Mouse (Mus musculus): ENCODE measurements at regions not wholly inside any gene's neighbourhood (a gene's known extent, or its start where the extent isn't known, plus 50 kb on each side); places are given as distances from the start of the nearest gene placed in this dataset.

- ATAC-seq (replicated peaks; ENCODE audit: low read depth, poor library complexity, severe bottlenecking) = no peak
These were observed 73.4 kb upstream of the Medag start for GRCm38 (mm10) chr5:149338016-149338696.

GRCm38 (mm10) chr5:149338697-149339078 lies 72.9 kb upstream of the Medag start:
- no peak for ATAC-seq (replicated peaks; ENCODE audit: low read depth, poor library complexity, severe bottlenecking)

- ATAC-seq (replicated peaks; ENCODE audit: low read depth, poor library complexity, severe bottlenecking) = no peak
These were observed 71.2 kb upstream of the Medag start for GRCm38 (mm10) chr5:149340361-149340760.

DNA sequence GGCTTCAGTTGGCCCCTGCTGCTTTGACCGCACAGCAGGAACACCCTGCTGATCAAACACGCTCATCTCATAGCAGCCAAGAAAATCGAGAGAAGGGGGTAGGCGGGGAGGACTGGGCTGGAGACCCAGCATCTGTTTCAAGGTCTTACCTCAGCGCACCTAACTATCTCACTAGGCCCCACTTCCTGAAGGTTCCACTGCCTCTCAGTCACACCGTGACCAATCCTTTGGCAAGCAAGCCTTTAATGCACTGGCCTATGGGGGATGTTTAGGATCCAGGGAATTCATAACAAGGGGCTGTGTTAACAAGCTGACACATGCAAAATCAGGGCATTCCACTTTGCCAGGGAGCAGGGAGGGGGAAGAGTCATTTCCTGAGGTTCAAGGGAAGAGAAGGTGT lies 70.1 kb upstream of the Medag start:
- ATAC-seq (replicated peaks; ENCODE audit: low read depth, poor library complexity, severe bottlenecking) = no peak

DNA sequence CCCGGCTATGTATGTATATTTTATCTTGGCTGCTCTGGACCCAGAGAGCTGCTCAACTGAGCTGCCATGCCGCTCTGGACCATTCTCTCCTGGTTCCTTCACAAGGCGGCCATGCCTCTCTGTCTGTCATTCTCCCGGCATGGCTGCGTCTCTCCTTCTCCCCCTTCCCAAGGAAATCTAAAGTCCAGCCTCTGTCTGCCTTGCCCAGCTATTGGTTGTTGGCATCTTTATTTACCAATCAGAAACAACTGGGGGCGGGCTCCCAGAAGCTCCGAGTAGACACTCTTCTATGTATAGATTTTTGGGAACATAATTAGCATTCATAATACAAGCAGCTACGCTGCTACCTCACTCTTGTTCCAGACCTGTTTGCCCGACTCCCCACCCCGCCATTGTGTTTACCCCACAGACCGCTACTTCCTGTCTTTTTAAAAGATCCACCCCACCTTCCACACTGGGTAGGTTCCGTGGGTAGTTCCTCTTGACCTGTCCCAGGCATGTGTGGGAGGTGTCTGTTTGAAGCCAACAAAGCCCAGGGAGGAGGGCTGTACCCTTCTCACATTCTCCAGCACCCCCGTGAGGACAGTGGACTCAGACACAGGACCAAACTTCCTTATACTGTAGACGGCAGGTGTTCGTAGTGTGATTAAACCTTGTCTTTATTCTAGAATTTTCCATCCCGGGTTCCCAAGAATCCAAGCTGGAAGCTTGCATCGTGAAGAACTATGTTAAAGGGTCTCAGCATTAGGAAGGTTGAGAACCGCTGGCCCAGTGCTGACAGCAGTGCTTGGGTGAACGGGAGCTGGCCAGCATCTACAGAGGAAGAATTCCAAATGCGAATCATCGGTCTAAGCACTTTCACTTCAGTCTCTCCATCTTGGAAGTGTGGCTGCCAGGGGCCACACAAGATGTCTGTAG lies 67.7 kb upstream of the Medag start:
- peak; percentile 47; the same call in 1 of the 2 replicates for ATAC-seq (replicated peaks; ENCODE audit: low read depth, poor library complexity, severe bottlenecking)

GRCm38 (mm10) chr5:149344528-149344855 lies 67.1 kb upstream of the Medag start:
- ATAC-seq (replicated peaks; ENCODE audit: low read depth, poor library complexity, severe bottlenecking) = no peak

DNA sequence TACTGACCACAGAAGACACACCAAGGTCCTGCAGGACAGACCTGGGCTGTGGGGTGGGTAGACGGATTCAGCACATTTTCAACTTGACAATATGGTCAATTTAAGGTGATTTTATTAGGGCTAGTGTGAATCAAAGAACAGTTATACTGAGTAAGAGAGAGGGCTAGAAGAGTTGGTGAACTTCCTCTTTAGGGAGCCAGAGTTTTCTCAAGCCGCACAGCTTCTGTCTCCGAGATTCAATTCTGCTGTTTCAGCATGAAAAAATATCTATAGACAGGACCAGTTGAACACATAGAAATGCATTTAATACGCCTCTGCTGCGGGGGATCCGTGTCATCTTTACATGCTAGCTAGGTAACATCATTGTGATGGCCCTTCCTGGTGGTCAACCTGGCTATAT lies 66.4 kb upstream of the Medag start:
- ATAC-seq (replicated peaks; ENCODE audit: low read depth, poor library complexity, severe bottlenecking) = peak; percentile 52; the same call in 1 of the 2 replicates

DNA sequence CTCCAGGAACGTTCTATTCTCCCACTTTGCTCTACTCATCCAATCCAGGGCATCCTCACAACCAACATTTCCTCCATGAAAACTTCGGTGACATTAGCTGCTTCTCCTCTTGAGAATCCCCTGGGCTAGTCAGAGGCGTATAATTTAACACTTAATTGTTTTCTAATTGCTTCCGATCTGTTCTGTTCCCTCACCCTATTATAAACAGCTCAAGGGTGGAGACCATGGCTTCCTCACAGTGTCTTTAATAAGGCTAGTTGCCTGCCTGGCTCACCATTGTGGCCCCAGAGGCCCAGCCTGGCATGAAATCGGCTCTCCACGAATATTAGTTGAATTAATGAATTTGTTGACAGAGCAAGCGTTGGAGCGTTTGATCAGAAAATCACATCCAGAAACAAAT lies 61.9 kb upstream of the Medag start:
- ATAC-seq (replicated peaks; ENCODE audit: low read depth, poor library complexity, severe bottlenecking) = no peak

GRCm38 (mm10) chr5:149353039-149353655 lies 58.4 kb upstream of the Medag start:
- peak; percentile 36 for ATAC-seq (replicated peaks; ENCODE audit: low read depth, poor library complexity, severe bottlenecking)

- ATAC-seq (replicated peaks; ENCODE audit: low read depth, poor library complexity, severe bottlenecking) = peak; percentile 70
These were observed 57.0 kb upstream of the Medag start for GRCm38 (mm10) chr5:149354448-149355115.

DNA sequence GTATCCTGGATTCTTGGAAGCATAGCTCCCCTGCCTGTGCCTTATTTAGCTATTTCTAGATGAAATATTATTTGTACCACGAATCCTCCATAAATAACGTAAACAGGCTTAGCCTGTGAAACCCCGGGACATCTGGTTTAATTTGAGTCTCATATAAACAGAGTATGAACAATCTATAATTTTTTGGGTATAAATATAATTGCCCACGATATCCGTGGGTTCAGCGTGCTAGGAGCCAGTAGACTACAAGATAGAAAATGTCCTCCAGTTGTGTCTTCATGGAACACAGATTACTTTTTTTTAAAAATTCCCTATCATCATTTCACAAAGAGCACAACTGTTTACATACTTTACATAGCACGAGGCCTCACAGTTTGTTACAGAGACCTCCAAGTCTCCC lies 56.4 kb upstream of the Medag start:
- no peak for ATAC-seq (replicated peaks; ENCODE audit: low read depth, poor library complexity, severe bottlenecking)

- ATAC-seq (replicated peaks; ENCODE audit: low read depth, poor library complexity, severe bottlenecking) = no peak
These were observed 54.6 kb upstream of the Medag start for GRCm38 (mm10) chr5:149356970-149357369.

Data from common myeloid progenitor, adult 5-6 weeks (primary cell).